Mouse (Mus musculus): ENCODE data around the gene Art5. TPM values are rescaled to one million over a fixed set of nuclear protein-coding genes. Genes with fewer than 3 reads are reported as not detected.
"Not testable (repeated sequence)": the region's sequence is repeated elsewhere in the genome, so short reads cannot be mapped to it uniquely, and the experiment has no call there.

The Art5 gene
- polyA plus RNA-seq, 1 experiment from 2014 or later: 0.50 TPM

DNA sequence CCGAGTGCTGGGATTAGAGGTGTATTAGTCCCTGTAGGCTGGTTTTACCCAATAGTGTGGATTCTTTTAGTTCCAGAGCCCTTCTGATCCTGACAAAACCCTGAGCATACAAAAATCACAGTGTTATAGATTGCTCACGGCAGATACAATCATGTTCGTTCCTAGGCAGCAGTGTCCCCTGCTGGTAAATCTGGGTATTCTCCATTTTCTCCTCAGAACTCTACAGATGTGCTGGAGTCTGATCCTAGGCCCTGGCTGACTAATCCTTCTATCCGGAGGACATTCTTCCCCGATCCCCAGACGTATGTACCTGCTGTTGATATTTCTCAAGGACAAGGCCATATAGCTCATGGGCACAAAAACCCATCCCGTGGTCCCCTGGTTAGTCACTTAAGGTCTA is 30.8 kb downstream of the Art5 start:
- Histone ChIP-seq H3K9me3 (no peaks in the 10 kb centered on the region), H3K4me3 (replicated peaks) (no peak overlapping the region), H3K27ac (no peak overlapping the region), H3K27me3 (no peaks in the 10 kb centered on the region), H3K4me2 (replicated peaks) (no peak overlapping the region), H3K36me3 (peaks cover 84% of the 10 kb centered on the region), H3K9ac (replicated peaks) (no peak overlapping the region), H3K4me1 (replicated peaks) (no peaks in the 10 kb centered on the region)
- no peak for ATAC-seq
- WGBS: 78% methylated on average over 7 of the region's 7 CpGs

DNA sequence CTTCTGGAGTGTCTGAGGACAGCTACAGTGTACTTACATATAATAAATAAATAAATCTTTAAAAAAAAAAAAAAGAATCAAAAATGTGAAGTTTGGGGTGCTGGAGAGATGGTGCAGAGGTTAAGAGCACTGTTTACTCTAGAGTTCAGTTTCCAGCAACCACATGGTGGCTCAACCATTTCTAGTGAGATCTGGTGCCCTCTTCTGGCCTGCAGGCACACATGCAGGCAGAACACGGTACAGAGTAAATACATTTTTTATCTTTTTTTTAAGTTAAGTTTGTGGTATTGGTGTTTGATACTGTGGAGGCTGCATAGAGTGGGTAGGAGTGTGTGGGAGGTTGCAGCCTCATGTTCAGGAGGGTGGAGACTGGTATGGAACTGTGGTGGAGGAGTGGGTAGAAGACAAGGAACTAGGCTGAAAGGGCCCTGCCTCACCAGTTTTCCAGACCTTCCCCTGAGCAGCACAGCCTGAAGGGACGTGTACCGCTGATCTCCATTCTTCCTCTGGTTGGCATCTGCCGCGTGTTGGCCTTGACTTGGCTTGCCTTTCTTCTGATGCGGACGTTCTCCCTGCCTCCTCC is 32.5 kb downstream of the Art5 start:
- Histone ChIP-seq H3K27ac (no peak overlapping the region), H3K4me1 (replicated peaks) (no peaks in the 10 kb centered on the region), H3K9ac (replicated peaks) (no peak overlapping the region), H3K36me3 (peaks cover 83% of the 10 kb centered on the region), H3K4me3 (replicated peaks) (no peak overlapping the region), H3K27me3 (no peaks in the 10 kb centered on the region), H3K4me2 (replicated peaks) (no peak overlapping the region), H3K9me3 (no peaks in the 10 kb centered on the region)
- WGBS: 75% methylated on average over 7 of the region's 7 CpGs
- no peak for ATAC-seq

DNA sequence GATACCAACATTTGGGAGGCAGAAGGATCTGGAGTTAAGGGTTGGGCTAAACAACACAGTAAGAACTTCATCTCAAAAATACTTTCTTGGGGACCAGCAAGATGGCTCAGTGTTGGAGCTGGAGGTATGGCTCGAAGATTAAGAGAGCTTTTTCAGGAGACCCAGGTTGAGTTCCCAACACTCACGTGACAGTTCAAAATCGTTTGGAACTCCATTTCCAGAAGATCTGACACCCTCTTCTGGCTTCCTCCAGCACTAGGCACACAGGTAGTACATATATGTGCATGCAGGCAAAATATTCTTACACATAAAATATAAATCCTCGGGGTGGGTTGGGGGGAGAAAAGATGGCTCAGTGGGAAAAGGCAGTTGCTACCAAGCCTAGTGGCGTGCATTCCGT is 42.9 kb downstream of the Art5 start:
- no peak for ATAC-seq
- peaks cover 11% of the 10 kb centered on the region for H3K36me3 ChIP-seq
- no peaks in the 10 kb centered on the region for H3K9me3 ChIP-seq
- H3K9ac ChIP-seq (replicated peaks): peak overlapping the region; percentile 81; the same call in 1 of the 2 replicates
- no peaks in the 10 kb centered on the region for H3K27me3 ChIP-seq
- H3K27ac ChIP-seq: no peak overlapping the region
- H3K4me3 ChIP-seq (replicated peaks): peak overlapping the region; percentile 81
- peak overlapping the region; percentile 75 for H3K4me2 ChIP-seq (replicated peaks)
- WGBS: 83% methylated on average over 6 of the region's 6 CpGs
- peaks cover 35% of the 10 kb centered on the region for H3K4me1 ChIP-seq (replicated peaks)

DNA sequence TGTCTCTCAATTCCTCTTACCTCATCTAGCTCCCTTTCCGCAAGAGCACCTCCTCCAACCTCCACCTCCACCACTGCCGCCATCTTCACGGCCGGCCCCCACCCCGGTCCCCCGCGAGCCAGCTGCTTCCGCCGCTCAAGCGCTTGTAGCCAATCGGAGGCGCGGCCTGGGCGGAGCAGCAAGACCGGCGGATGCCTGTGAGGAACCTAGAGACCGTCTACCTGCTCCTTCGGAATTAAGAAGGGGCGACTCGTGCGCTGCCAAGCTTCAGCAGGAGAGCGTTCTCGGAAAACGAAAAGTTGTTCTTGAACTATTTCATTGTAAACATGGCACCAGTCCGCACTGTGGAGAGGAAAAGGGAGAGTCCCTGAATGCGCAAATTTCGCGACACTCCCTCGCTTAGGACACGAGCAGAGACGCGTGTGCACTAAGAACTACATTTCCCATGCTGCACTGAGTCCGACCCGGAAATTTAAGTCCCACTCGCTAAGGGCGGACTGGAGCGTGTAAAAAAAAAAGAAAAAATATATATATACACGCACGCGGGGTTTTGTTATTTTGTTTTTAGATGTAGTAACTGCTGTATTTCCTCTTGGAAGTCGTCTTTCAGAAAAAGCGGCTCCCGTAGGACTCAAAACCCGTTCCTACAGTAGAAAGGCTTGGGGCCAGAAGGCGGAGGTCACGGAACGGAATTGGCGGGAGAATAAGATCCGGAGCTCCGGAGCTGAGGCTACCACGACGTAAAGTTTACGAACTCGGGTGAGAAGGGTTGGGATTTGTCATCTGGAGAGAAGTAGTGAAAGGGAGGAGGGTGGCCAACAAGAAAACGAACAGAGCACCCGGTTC is 44.0 kb downstream of the Art5 start, which contains the start of the genes Rnf121, Xndc1 and Xntrpc:
Gene Rnf121 (minus strand): TSS at position 424 of the 846 bp plus-strand sequence.
Gene Xndc1 (plus strand): TSS at position 466 of the 846 bp plus-strand sequence.
Gene Xntrpc (plus strand): TSS at position 668 of the 846 bp plus-strand sequence.
- Histone ChIP-seq H3K27me3 (no peaks in the 10 kb centered on the region), H3K4me3 (replicated peaks) (peak within 1 kb of the TSS; percentile 81), H3K9me3 (no peaks in the 10 kb centered on the region), H3K27ac (peak within 1 kb of the TSS; percentile 80), H3K4me2 (replicated peaks) (peak within 1 kb of the TSS; percentile 75), H3K4me1 (replicated peaks) (peaks cover 35% of the 10 kb centered on the region), H3K36me3 (0 out of 2 replicates have a peak, but pooled peaks cover 3% of the 10 kb centered on the region), H3K9ac (replicated peaks) (peak within 1 kb of the TSS; percentile 81)
- WGBS: under 1% methylated on average over 56 of the region's 56 CpGs
- peak; percentile 100 for ATAC-seq

DNA sequence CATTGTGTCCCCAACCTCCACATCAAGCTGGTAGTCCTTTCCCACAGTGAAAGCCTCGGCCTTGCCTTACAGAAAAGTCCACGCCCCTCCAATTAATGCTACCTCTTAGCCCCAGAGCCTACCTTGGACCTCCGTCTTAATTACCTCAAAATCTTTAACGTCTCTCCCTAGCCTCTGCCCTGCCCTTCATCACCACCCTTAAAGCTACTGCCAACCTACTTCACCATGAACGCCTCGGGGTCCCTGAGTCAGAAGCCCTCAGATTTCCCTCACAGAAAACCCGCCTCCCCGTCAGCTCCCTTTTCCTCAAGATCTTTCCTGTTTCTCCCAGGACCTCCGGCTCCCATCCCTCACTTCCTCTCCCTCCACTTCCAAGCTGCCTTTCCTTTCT is 44.6 kb downstream of the Art5 start:
- peak overlapping the region; percentile 80 for H3K27ac ChIP-seq
- H3K4me2 ChIP-seq (replicated peaks): peak overlapping the region; percentile 75
- H3K4me3 ChIP-seq (replicated peaks): peak overlapping the region; percentile 81
- H3K9me3 ChIP-seq: no peaks in the 10 kb centered on the region
- no peaks in the 10 kb centered on the region for H3K27me3 ChIP-seq
- H3K4me1 ChIP-seq (replicated peaks): peaks cover 35% of the 10 kb centered on the region
- WGBS: 2% methylated on average over 9 of the region's 9 CpGs
- peak; percentile 59 for ATAC-seq
- peak overlapping the region; percentile 81 for H3K9ac ChIP-seq (replicated peaks)
- peaks cover 1% of the 10 kb centered on the region; the same call in 1 of the 2 replicates for H3K36me3 ChIP-seq

DNA sequence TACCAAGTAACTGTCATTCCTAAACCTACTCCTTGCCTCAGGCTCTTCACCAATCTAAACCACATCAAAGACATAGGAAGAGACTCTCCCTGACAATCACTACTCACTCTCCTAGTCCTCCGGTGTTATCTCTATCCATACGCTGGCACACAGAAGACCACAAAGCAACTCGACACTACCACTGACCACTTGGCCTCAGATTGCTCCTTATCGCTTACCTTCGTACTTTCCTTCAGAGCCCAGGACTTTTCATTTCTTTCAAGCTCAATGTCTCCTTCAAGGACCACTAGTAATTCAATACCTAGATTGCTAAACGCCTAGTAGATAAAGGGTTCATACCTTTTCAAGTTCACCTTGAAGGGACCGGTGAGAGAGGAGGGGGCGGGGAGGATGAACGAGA is 45.4 kb downstream of the Art5 start:
- H3K9me3 ChIP-seq: no peaks in the 10 kb centered on the region
- H3K4me3 ChIP-seq (replicated peaks): peak overlapping the region; percentile 81
- peaks cover 35% of the 10 kb centered on the region for H3K4me1 ChIP-seq (replicated peaks)
- peak overlapping the region; percentile 75 for H3K4me2 ChIP-seq (replicated peaks)
- 90% methylated on average over 9 of the region's 9 CpGs for WGBS
- no peaks in the 10 kb centered on the region for H3K27me3 ChIP-seq
- no peak overlapping the region for H3K27ac ChIP-seq
- no peak for ATAC-seq
- H3K36me3 ChIP-seq: peaks cover 9% of the 10 kb centered on the region; the same call in 1 of the 2 replicates
- H3K9ac ChIP-seq (replicated peaks): peak overlapping the region; percentile 81; the same call in 1 of the 2 replicates

DNA sequence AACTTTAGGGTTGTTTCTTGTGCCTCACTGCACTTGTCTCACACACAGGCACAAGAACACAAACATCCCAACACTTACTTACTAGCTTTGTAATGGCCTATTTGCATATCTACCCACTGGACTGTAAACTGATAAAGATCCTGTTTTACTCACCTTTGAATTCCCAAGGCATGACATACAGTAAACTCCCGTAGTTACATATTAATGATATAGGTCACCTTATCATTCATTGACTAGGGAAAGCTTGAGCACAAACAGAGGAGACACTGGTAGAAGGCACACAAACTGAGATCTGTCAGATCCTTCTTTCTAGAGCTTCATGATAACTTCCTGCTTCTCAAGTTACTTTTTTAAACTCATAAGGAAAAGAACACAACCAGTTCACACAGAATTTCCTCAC is 47.1 kb downstream of the Art5 start:
- 100% methylated on average over 1 of the region's 1 CpGs for WGBS
- Histone ChIP-seq H3K9ac (replicated peaks) (no peak overlapping the region), H3K27ac (no peak overlapping the region), H3K27me3 (no peaks in the 10 kb centered on the region), H3K9me3 (no peaks in the 10 kb centered on the region), H3K36me3 (peaks cover 17% of the 10 kb centered on the region; the same call in 1 of the 2 replicates), H3K4me3 (replicated peaks) (no peak overlapping the region), H3K4me1 (replicated peaks) (peaks cover 35% of the 10 kb centered on the region), H3K4me2 (replicated peaks) (no peak overlapping the region)
- ATAC-seq: no peak

DNA sequence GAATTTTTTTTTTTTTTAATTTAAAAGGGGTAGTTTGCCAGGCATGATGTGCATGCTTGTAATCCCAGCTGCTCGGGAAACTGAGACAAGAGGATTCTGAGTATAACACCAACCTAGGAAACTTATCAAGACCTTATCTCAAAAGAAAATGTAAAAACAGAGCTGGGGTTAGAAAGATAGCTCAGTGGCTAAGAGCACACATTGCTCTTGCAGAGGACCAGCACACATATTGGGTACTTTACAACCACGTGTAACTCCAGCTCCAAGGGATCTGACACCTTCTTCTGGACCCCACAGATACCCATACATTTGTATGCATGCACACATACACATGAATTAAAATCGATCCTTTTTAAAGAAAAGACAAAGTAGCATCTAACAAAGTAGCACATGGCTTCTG is 47.9 kb downstream of the Art5 start:
- 95% methylated on average over 3 of the region's 3 CpGs for WGBS
- ATAC-seq: no peak
- Histone ChIP-seq H3K4me3 (replicated peaks) (no peak overlapping the region), H3K4me1 (replicated peaks) (peaks cover 31% of the 10 kb centered on the region), H3K27me3 (no peaks in the 10 kb centered on the region), H3K36me3 (peaks cover 25% of the 10 kb centered on the region; the same call in 1 of the 2 replicates), H3K9me3 (no peaks in the 10 kb centered on the region), H3K4me2 (replicated peaks) (no peak overlapping the region), H3K27ac (no peak overlapping the region), H3K9ac (replicated peaks) (no peak overlapping the region)

DNA sequence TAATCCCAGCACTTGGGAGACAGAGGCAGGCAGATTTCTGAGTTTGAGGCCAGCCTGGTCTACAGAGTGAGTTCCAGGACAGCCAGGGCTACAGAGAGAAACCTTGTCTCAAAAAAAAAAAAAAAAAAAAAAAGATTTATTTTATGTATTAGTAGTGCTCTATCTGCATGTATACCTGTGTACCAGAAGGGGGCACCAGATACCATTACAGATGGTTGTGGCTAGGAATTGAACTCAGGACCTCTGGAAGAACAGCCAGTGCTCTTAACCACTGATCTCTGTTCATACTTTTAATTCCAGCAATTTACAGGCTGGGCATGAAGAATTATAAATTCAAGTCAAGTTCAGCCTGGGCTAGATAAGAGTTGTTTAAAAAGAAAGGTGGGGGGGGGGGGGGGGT is 60.8 kb downstream of the Art5 start:
- not testable (repeated sequence) for ATAC-seq; H3K4me2 ChIP-seq (replicated peaks); H3K9ac ChIP-seq (replicated peaks)

More for the DNA sequence above, 60.8 kb downstream of the Art5 start:
- not testable (repeated sequence) for H3K27ac ChIP-seq; H3K27me3 ChIP-seq; H3K9me3 ChIP-seq; H3K4me1 ChIP-seq (replicated peaks); H3K4me3 ChIP-seq (replicated peaks)
- peaks cover 10% of the 10 kb centered on the region for H3K36me3 ChIP-seq

Other genes with a start within 250 kb of the Art5 start
- 79.0 and 92.2 TPM in 2 replicates for gene Anapc15, start 245.8 kb downstream of the Art5 start, polyA plus RNA-seq (2015; fragmentation: Nextera tagmentation; extraction: Ambion mirVana)
- gene Folr1, start 238.7 kb downstream of the Art5 start, polyA plus RNA-seq (2015; fragmentation: Nextera tagmentation; extraction: Ambion mirVana): 11.1 and 13.2 TPM in 2 replicates
- gene Lamtor1, start 203.6 kb downstream of the Art5 start, polyA plus RNA-seq (2015; fragmentation: Nextera tagmentation; extraction: Ambion mirVana): 146 and 158 TPM in 2 replicates
- gene Tomt, start 203.1 kb downstream of the Art5 start, polyA plus RNA-seq (2015; fragmentation: Nextera tagmentation; extraction: Ambion mirVana): 0.35 and 0.77 TPM in 2 replicates
- 9.6 and 10.6 TPM in 2 replicates for gene Lrrc51, start 175.6 kb downstream of the Art5 start, polyA plus RNA-seq (2015; fragmentation: Nextera tagmentation; extraction: Ambion mirVana)
- 63.0 and 70.7 TPM in 2 replicates for gene Numa1, start 175.4 kb downstream of the Art5 start, polyA plus RNA-seq (2015; fragmentation: Nextera tagmentation; extraction: Ambion mirVana)
- gene Il18bp, start 90.8 kb downstream of the Art5 start, polyA plus RNA-seq (2015; fragmentation: Nextera tagmentation; extraction: Ambion mirVana): 4.1 and 5.6 TPM in 2 replicates
- 30.1 and 30.9 TPM in 2 replicates for gene Rnf121, start 44.0 kb downstream of the Art5 start, polyA plus RNA-seq (2015; fragmentation: Nextera tagmentation; extraction: Ambion mirVana)
- 32.2 and 34.9 TPM in 2 replicates for gene Xndc1, start 44.0 kb downstream of the Art5 start, polyA plus RNA-seq (2015; fragmentation: Nextera tagmentation; extraction: Ambion mirVana)
- 1.3 and 1.5 TPM in 2 replicates for gene Xntrpc, start 43.8 kb downstream of the Art5 start, polyA plus RNA-seq (2015; fragmentation: Nextera tagmentation; extraction: Ambion mirVana)
- gene Trpc2, start 26.4 kb downstream of the Art5 start, polyA plus RNA-seq (2015; fragmentation: Nextera tagmentation; extraction: Ambion mirVana): 0.28 TPM in 1 of 2 replicates, not detected in the other
- gene Art1, start 7.7 kb downstream of the Art5 start, polyA plus RNA-seq (2015; fragmentation: Nextera tagmentation; extraction: Ambion mirVana): 0.31 and 0.37 TPM in 2 replicates
- gene Chrna10, start 7.3 kb upstream of the Art5 start, polyA plus RNA-seq (2015; fragmentation: Nextera tagmentation; extraction: Ambion mirVana): not detected in 2 replicates
- gene Nup98, start 100.7 kb upstream of the Art5 start, polyA plus RNA-seq (2015; fragmentation: Nextera tagmentation; extraction: Ambion mirVana): 27.2 and 27.4 TPM in 2 replicates
- gene Pgap2, start 100.7 kb upstream of the Art5 start, polyA plus RNA-seq (2015; fragmentation: Nextera tagmentation; extraction: Ambion mirVana): 50.1 and 51.6 TPM in 2 replicates
- 14.4 and 17.6 TPM in 2 replicates for gene Rhog, start 146.6 kb upstream of the Art5 start, polyA plus RNA-seq (2015; fragmentation: Nextera tagmentation; extraction: Ambion mirVana)
- gene Stim1, start 158.3 kb upstream of the Art5 start, polyA plus RNA-seq (2015; fragmentation: Nextera tagmentation; extraction: Ambion mirVana): 8.1 and 8.5 TPM in 2 replicates